22 mouse cellular contexts compared by ENCODE assay signal in genomic region chr6:81815962-81816338, GRCm38 (mm10).
DNase-seq lines count a peak whose midpoint lies in the region; TF ChIP-seq lines count a peak whose summit lies in the region.
"Had no signal": no experiment of that assay in that cellular context is flagged by ENCODE, and none has a peak within 500 bp of the region (broad histone marks: within the 10 kb centered on the region; RNA-seq: fewer than 3 reads in every experiment).

No protein-coding gene starts in this region.

- no peak for TF ChIP-seq POLR2A in cortical plate, adult 2 months (IDR thresholded peaks at IDR 0.05; ENCODE audit: extremely low read depth, insufficient read depth, low read length)
- TF ChIP-seq POLR2A in lung, adult 2 months (IDR thresholded peaks at IDR 0.05; ENCODE audit: borderline replicate concordance, extremely low read depth, low read depth, low read length) = no peak

- TF ChIP-seq CTCF in cortical plate, adult 2 months (IDR thresholded peaks at IDR 0.05; ENCODE audit: extremely low read depth, insufficient read depth, low read length) = no peak
- no peak for TF ChIP-seq CTCF in lung, adult 2 months (IDR thresholded peaks at IDR 0.05; ENCODE audit: insufficient read depth, low read length)

- peaks cover 1% of the 10 kb centered on the region for H3K4me1 ChIP-seq in cortical plate, adult 2 months (ENCODE audit: control insufficient read depth, insufficient read depth, low read length)
- H3K4me1 ChIP-seq in lung, adult 2 months (ENCODE audit: control insufficient read depth, insufficient read depth, low read length) = no peaks in the 10 kb centered on the region
- H3K4me1 ChIP-seq: embryonic facial prominence, embryonic 10.5 days; forebrain, embryonic 13.5 days; limb, embryonic 12.5 days; liver, embryonic 13.5 days; lung, embryonic 15.5 days; stomach, embryonic 15.5 days had no signal

- H3K4me3 ChIP-seq in cortical plate, adult 2 months (ENCODE audit: insufficient read depth, low read length) = no peak overlapping the region
- no peak overlapping the region for H3K4me3 ChIP-seq in lung, adult 2 months (replicated peaks; ENCODE audit: extremely low read depth, low read depth, low read length)
- H3K4me3 ChIP-seq: embryonic facial prominence, embryonic 10.5 days; forebrain, embryonic 13.5 days; hindbrain, embryonic 13.5 days; limb, embryonic 12.5 days; liver, embryonic 13.5 days; lung, embryonic 15.5 days; stomach, embryonic 15.5 days had no signal

- intact Hi-C loops in heart, postnatal 36 days (cut with DNase I) = no loop called here
- intact Hi-C loops in left cerebral cortex, postnatal 4 days (cut with DNase I) = no loop called here

- H3K27ac ChIP-seq in cortical plate, adult 2 months (ENCODE audit: insufficient read depth, low read length) = peak overlapping the region; percentile 4; the same call in 1 of the 2 replicates
- H3K27ac ChIP-seq: embryonic facial prominence, embryonic 10.5 days; forebrain, embryonic 13.5 days; hindbrain, embryonic 13.5 days; limb, embryonic 12.5 days; liver, embryonic 13.5 days; lung, embryonic 15.5 days; stomach, embryonic 15.5 days had no signal

- 72% methylated on average over 7 of the region's 7 CpGs for WGBS in lung, adult 2 months

- peak; percentile 44 for DNase-seq in heart, adult 11 months
- DNase-seq in heart, postnatal 36 days = no peak
- peak; percentile 66 for DNase-seq in left cerebral cortex, postnatal 4 days
- DNase-seq in left cerebral cortex, adult 9 months (ENCODE audit: low spot score in 2 of 2) = no peak
- DNase-seq in cerebellum, adult 8-10 months = peak; percentile 21
- DNase-seq in urinary bladder, adult 2 months (ENCODE audit: low spot score) = no peak
- no peak for DNase-seq in lung, adult 2 months
- DNase-seq: B cell, adult 2 months; gastrocnemius, postnatal 36 days; kidney, adult 8-10 months; kidney, postnatal 25 days; liver, embryonic 13.5 days; lung, postnatal 4 days; retina, postnatal 1 day; thymus, adult 18-20 months had no signal

Comparison
In these comparisons a context has a peak if more than half of its experiments do, and no peak if none do; other contexts are left out.
1. DNase-seq: peak in heart, adult 11 months (single experiment), left cerebral cortex, postnatal 4 days (single experiment) and cerebellum, adult 8-10 months (single experiment); none in heart, postnatal 36 days (0 of 2), left cerebral cortex, adult 9 months (0 of 2), urinary bladder, adult 2 months (single experiment) and lung, adult 2 months (single experiment).